In genomic region chr10:68540612-68541011, GRCm38 (mm10) we compare ENCODE assay signal across 10 mouse cellular contexts. TPM values are rescaled to one million over a fixed set of nuclear protein-coding genes. Genes with fewer than 3 reads are reported as not detected.
DNase-seq lines count a peak whose midpoint lies in the region; ATAC-seq and TF ChIP-seq lines count a peak whose summit lies in the region.
"Had no signal": no experiment of that assay in that cellular context is flagged by ENCODE, and none has a peak within 500 bp of the region (broad histone marks: within the 10 kb centered on the region; RNA-seq: fewer than 3 reads in every experiment).

No protein-coding gene starts in this region.

- H3K27me3 ChIP-seq in heart, embryonic 14.5 days (ENCODE audit: control insufficient read depth, insufficient read depth, low read length): no peaks in the 10 kb centered on the region
- H3K27me3 ChIP-seq in hindbrain, postnatal 0 days (ENCODE audit: insufficient read depth, low read length): no peaks in the 10 kb centered on the region
- H3K27me3 ChIP-seq in splenic B cell, adult 2 months (ENCODE audit: control insufficient read depth, insufficient read depth, low read length, poor library complexity, severe bottlenecking): no peaks in the 10 kb centered on the region
- H3K27me3 ChIP-seq in cerebellum, adult 2 months (ENCODE audit: control insufficient read depth, insufficient read depth, low read length): no peaks in the 10 kb centered on the region

- H3K4me2 ChIP-seq in heart, embryonic 14.5 days (ENCODE audit: low read length): peak overlapping the region; percentile 76
- peak overlapping the region; percentile 60; the same call in 1 of the 2 replicates for H3K4me2 ChIP-seq in hindbrain, postnatal 0 days (ENCODE audit: low read depth, low read length)

- H3K4me1 ChIP-seq in heart, embryonic 14.5 days (ENCODE audit: control insufficient read depth in 2 of 2, insufficient read depth in 2 of 2, low read length in 2 of 2): peaks cover 7 to 18% of the 10 kb centered on the region in 2 experiments
- peaks cover 5% of the 10 kb centered on the region for H3K4me1 ChIP-seq in hindbrain, postnatal 0 days (ENCODE audit: insufficient read depth, low read length)
- peaks cover 2% of the 10 kb centered on the region; the same call in 1 of the 2 replicates for H3K4me1 ChIP-seq in cerebellum, adult 2 months (ENCODE audit: control insufficient read depth, insufficient read depth, low read length)

- H3K36me3 ChIP-seq in heart, embryonic 14.5 days (ENCODE audit: control insufficient read depth, insufficient read depth, low read length): no peaks in the 10 kb centered on the region
- no peaks in the 10 kb centered on the region for H3K36me3 ChIP-seq in hindbrain, postnatal 0 days (ENCODE audit: insufficient read depth, low read length)
- H3K36me3 ChIP-seq in splenic B cell, adult 2 months (ENCODE audit: control insufficient read depth, insufficient read depth, low read length, poor library complexity, severe bottlenecking): no peaks in the 10 kb centered on the region

- WGBS in heart, embryonic 14.5 days: 51% methylated on average over 3 of the region's 3 CpGs
- WGBS in hindbrain, postnatal 0 days: 16% methylated on average over 3 of the region's 3 CpGs
- WGBS in cerebellum, adult 2 months: 43% methylated on average over 3 of the region's 3 CpGs

- ATAC-seq in heart, embryonic 14.5 days (ENCODE audit: insufficient number of reproducible peaks, insufficient read depth, low FRiP score, low read depth): no peak
- ATAC-seq in hindbrain, postnatal 0 days: peak; percentile 49; the same call in 1 of the 2 replicates

- TF ChIP-seq CTCF in hindbrain, postnatal 0 days (IDR thresholded peaks at IDR 0.05; ENCODE audit: low read depth): no peak
- TF ChIP-seq CTCF in cerebellum, adult 2 months (IDR thresholded peaks at IDR 0.05; ENCODE audit: borderline replicate concordance, insufficient read depth, low read depth, low read length): no peak

- 0 out of 2 replicates have a peak overlapping the region, but pooled peaks have one; percentile 74 for H3K9ac ChIP-seq in heart, embryonic 14.5 days (ENCODE audit: low read length)
- no peak overlapping the region for H3K9ac ChIP-seq in hindbrain, postnatal 0 days (replicated peaks; ENCODE audit: low read length)

- no peaks in the 10 kb centered on the region for H3K9me3 ChIP-seq in heart, embryonic 14.5 days (ENCODE audit: control insufficient read depth, low read length)
- no peaks in the 10 kb centered on the region for H3K9me3 ChIP-seq in hindbrain, postnatal 0 days (ENCODE audit: low read length)

- H3K4me3 ChIP-seq in heart, embryonic 14.5 days (ENCODE audit: control insufficient read depth in 1 of 2, insufficient read depth in 1 of 2, low read depth in 1 of 2, low read length in 2 of 2): peak overlapping the region in 1 of 2 experiments; percentile 48; a peak in 1 of 4 replicates
- H3K4me3 ChIP-seq in hindbrain, postnatal 0 days (ENCODE audit: low read length): no peak overlapping the region
- H3K4me3 ChIP-seq in cerebellum, adult 2 months (replicated peaks; ENCODE audit: insufficient read depth, low read depth, low read length): no peak overlapping the region

- TF ChIP-seq POLR2A in cerebellum, adult 2 months (IDR thresholded peaks at IDR 0.05; ENCODE audit: borderline replicate concordance, insufficient read depth, low read length): no peak

- no peak for DNase-seq in heart, adult 9 months (ENCODE audit: low spot score in 2 of 2)
- peak; percentile 19 for DNase-seq in retina, postnatal 1 day
- no peak for DNase-seq in retina, embryonic 14.5 days (ENCODE audit: low spot score)
- peak; percentile 30 for DNase-seq in hindbrain, postnatal 0 days (ENCODE audit: low spot score)
- peak; percentile 38 for DNase-seq in splenic B cell, adult 2 months (ENCODE audit: low read depth, low spot score)
- DNase-seq in right cerebral cortex, adult 18-20 months: no peak
- no peak for DNase-seq in cerebellum, adult 2 months
- DNase-seq: layer of hippocampus, adult 9-11 months; lung, adult 2 months had no signal

- peak overlapping the region in 1 of 2 experiments; percentile 38; a peak in 2 of 4 replicates for H3K27ac ChIP-seq in heart, embryonic 14.5 days (replicated peaks in 1 of 2; ENCODE audit: control insufficient read depth in 1 of 2, insufficient read depth in 1 of 2, low read depth in 2 of 2, low read length in 2 of 2)
- H3K27ac ChIP-seq in hindbrain, postnatal 0 days: peak overlapping the region; percentile 46; the same call in 1 of the 2 replicates
- no peak overlapping the region for H3K27ac ChIP-seq in cerebellum, adult 2 months (ENCODE audit: insufficient read depth, low read length)

RNA-seq across cellular contexts. Expression of gene Cabcoco1, which starts 1.1 kb away (rescaled TPM):
- polyA plus RNA-seq in heart, embryonic 14.5 days (2014; fragmentation: Nextera tagmentation; extraction: Ambion mirVana): 35.3 and 42.1 TPM in 2 replicates
- total RNA-seq in hindbrain, postnatal 0 days (2014; rRNA removed): 0.94 and 4.3 TPM in 2 replicates
- polyA plus RNA-seq in hindbrain, postnatal 0 days (2015; fragmentation: Nextera tagmentation; extraction: Ambion mirVana): 5.4 and 6.4 TPM in 2 replicates
- polyA plus RNA-seq in cerebellum, adult 2 months (2012; rRNA removed): 1.8 and 1.9 TPM in 2 replicates

Comparison
In these comparisons a context has a peak if more than half of its experiments do, and no peak if none do; other contexts are left out.
1. DNase-seq: peak in retina, postnatal 1 day (single experiment), hindbrain, postnatal 0 days (single experiment) and splenic B cell, adult 2 months (single experiment); none in heart, adult 9 months (0 of 2), retina, embryonic 14.5 days (single experiment), right cerebral cortex, adult 18-20 months (single experiment) and cerebellum, adult 2 months (0 of 2).